Mouse (Mus musculus): Measurements from ENCODE around the gene Rassf5.
A peak's percentile ranks its signal among the peaks of the same experiment; 100 is the strongest.

Rassf5 gene

DNA sequence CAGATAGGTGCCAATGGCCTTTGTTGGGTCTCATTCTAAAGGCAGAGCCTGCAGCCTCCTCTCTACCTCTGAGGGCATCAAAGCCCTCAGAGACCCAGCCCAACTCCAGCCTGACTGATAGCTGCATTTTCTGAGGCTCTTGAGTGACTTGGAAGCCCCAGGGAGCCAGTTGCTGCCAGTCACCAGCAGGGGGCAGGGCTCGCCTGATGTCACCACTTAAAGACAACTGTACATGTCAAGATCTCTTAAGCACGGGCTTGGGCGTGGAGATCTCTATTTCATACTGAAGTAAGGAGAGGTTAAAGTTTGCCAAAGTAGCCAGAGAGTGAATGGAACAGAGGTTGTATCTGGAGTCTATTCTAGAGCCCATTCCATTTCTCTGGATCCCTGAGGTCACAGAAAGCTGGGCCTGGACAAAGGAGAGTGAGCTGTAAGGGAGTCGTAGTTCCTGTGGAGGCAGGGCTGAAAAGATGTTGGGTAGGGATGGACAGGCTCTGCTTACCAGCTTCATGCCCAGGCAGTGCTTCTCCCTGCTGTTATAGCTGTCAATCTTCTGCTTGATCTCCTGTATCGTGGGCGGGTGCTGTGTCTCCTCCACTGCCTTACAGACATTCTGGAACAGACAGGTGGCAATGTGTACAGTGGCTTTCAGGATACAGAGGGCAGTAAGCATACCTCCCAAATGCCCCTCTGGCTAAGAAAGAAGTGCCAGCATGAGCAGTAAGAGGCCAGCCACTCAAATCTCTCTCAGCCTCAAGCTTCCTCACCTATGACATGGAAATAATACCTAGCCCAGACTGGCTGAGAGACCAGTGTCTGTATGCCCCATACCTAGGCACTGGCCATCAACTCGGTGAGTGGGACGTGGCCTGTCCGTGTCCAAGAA, 63.2 kb downstream of the Rassf5 start:
- TF ChIP-seq GATA4 (IDR thresholded peaks at IDR 0.05; ENCODE audit: insufficient replicate concordance, low read length) = no peak

DNA sequence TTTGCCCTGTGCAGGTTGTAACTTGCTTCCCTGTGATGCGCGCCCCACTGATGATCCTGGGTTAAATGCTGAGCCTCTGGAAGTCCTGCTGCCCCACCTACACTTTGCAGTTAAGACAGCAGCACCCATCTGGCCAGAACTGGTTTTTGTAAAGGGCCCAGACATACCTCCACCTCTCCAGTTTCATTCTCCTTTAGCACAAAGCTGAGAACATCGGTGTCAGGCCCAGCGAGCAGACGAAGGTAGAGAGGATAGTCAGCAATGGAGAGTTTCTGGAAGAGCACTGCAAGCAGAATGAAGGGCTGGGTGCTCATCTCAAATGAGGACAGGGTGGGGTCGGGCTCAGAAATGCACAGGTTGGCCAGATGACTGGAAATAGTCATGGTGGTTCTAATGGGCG, 64.7 kb downstream of the Rassf5 start:
- TF ChIP-seq GATA4 (IDR thresholded peaks at IDR 0.05; ENCODE audit: insufficient replicate concordance, low read length) = no peak

DNA sequence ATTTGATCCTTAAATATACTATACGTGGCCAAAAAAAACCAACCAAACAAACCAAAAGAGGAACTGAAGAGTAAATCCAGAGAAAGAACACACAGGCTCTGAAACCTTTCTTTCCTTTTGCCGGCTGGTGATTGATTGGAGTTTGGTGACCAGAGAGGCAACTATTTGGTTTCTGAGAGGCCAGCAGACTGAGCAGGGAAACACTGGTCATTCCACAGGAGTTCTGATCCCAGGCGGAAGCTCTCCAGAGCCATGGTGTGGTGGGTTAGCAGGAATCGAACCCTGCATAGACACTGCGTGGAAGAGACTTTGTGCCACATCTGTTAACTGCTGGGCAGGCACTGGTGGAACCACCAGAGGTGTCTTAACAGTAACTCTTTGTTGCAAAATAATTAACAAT, 67.0 kb downstream of the Rassf5 start:
- TF ChIP-seq GATA4 (IDR thresholded peaks at IDR 0.05; ENCODE audit: insufficient replicate concordance, low read length) = no peak

DNA sequence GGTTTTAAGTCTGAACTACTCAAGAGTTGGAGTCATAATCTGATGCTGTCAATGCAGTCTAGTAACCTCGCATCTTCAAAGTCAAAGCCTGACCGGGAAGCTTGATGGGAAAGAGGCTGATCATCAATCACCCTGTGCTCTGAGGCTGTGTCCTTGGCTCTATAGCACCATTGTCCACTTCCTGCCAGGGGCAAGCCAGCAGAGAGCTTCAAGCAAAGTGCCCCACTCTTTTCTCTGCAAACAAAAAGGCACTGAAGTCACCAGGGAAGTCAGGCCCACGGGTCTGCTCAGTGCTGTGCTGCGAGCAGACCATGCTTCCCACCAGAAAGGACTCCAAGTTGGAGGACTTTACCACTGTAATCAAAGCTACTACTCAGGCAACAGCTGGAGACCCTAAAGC, 67.8 kb downstream of the Rassf5 start:
- TF ChIP-seq GATA4 (IDR thresholded peaks at IDR 0.05; ENCODE audit: insufficient replicate concordance, low read length) = no peak

DNA sequence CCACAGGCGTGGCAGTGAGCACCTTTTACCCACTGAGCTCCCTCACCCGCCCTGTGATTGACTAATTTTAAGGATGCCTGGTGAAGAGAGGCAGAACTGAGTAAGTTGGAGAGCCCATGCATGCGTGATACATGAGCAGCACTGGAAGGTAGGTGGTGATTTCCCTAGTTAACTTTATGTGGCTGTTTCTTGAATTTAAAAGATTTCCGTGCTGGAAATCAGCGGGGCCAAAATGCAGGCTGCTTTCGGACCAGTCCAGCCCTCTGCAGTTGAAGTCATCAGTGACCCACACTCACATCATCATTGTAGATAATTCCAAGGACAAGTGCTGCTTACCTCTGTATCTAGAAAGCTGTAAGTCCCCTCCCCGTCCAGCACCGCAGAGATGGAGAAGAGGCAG, 69.2 kb downstream of the Rassf5 start:
- TF ChIP-seq GATA4 (IDR thresholded peaks at IDR 0.05; ENCODE audit: insufficient replicate concordance, low read length) = no peak

DNA sequence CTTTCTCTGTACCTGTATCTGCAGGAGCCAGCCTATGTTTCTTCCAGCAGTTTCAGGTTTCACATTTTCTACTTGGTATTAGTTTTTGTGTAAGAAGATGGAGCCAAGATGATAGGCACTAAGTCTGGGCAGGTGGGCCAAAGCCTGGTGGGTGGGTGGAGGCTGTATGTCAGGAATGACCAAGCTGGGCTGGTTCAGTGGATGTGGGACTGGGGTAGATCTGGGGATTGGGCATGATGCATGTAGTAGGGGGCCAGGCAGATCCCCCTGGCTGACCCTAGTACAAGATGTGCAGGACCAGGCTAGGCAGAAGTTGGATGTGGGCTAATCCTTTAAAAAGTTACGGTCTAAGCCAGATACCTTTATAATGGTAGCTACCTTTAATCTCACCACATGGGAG, 69.9 kb downstream of the Rassf5 start:
- TF ChIP-seq GATA4 (IDR thresholded peaks at IDR 0.05; ENCODE audit: insufficient replicate concordance, low read length) = no peak

DNA sequence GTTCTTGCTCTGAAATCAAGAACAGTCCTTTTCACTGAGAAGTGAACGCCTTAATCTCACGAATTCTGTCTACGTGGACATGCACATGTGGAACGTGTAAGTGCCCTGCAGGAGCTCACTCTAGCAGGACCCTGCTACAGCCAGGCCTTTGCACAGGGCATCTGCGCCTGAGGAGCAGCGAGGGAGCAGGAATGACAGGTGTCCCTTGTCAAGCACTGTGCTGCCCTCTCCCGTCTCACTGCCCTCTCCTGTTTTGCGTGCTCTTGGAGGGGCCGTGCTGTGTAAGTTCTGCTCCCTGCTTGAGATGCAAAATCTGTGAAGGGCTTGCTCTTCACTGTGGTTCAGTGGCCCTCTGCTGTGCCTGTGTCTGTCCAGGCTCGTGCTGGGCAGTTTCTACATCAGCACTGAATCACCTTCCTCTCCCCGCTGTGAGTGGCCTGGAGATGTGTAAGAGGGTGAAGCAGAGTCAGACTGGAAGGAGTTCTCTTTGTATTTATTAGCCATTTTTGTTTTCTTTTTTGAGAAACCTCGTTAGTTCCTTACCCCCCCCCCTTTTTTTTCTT, 70.7 kb downstream of the Rassf5 start:
- TF ChIP-seq GATA4 (IDR thresholded peaks at IDR 0.05; ENCODE audit: insufficient replicate concordance, low read length) = no peak

DNA sequence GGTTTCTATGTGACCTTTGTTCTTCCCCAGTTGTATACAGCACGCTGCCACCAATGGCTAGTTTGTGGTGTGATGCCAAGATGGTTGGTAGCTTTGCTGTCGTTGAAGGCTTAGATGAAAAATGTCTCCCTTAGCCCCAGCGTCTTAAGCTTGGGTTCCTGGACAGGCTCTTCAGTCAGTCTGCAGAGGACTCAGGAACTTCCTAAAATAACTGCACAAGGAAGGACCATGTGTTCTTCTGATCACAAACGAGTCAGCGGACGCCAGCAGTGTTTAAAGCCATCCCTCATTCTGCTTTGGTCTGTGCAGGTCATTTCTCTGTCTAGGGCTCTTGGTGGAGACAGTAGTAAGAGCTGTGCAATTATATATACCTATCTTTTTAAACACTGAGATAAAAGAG, 71.2 kb downstream of the Rassf5 start:
- no peak for TF ChIP-seq GATA4 (IDR thresholded peaks at IDR 0.05; ENCODE audit: insufficient replicate concordance, low read length)

DNA sequence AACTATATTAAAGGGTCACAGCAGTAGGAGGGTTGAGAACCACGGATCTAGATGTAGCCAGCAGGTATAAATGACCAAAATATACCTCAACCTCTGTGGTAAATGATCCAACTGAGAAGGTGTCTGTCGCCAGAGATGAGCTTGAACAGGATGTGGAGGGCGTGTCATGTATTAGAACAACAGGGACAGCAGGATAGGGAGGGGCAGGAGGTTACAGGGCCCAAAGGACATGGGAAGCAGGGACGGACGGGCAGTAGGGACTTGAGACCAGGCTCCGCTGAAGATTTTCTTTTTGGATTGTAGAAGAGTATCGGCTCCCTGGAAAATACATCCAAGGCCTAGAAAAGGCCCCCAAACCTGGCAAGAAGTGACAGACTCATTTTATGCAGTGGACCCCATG, 72.1 kb downstream of the Rassf5 start:
- no peak for TF ChIP-seq GATA4 (IDR thresholded peaks at IDR 0.05; ENCODE audit: insufficient replicate concordance, low read length)

DNA sequence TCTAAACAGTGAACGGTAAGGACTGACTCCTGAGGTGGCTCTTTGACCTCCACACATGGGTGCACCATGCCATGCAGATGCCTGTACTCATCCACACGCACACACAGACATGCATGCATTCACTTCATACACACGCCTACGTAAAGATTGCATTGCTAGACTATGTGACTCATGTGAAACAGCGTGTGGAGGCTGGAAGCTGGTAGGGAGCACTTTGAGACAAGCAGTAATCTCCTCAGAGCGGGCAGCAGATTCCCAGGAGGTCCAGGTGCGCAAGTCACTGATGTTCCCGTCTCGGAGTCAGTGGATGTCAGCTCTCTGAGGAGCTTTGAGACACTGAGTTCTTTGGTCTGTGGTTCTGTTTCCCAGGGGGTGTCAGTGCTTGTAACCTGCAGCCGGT, 77.4 kb downstream of the Rassf5 start:
- TF ChIP-seq GATA4 (IDR thresholded peaks at IDR 0.05; ENCODE audit: insufficient replicate concordance, low read length) = no peak

DNA sequence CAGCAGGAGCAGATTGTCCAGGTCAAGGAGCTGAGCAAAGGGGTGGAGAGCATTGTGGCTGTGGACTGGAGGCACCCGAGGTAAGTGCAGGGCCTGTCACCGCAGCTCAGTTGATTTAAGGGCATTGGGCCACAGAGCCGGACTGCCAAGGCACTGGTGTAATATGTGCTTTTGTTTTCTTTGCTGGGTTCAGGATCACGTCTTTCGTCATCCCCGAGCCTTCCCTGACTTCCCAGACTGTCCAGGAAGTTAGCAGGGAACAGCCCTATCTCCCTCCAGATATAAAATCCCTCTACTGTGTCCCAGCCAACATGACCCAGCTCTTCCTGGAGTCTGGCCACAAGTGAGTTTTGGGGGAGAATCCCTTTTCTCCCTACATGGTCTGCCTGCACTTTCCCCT, 80.6 kb downstream of the Rassf5 start:
- TF ChIP-seq GATA4 (IDR thresholded peaks at IDR 0.05; ENCODE audit: insufficient replicate concordance, low read length) = peak; percentile 81; the same call in 1 of the 2 replicates

DNA sequence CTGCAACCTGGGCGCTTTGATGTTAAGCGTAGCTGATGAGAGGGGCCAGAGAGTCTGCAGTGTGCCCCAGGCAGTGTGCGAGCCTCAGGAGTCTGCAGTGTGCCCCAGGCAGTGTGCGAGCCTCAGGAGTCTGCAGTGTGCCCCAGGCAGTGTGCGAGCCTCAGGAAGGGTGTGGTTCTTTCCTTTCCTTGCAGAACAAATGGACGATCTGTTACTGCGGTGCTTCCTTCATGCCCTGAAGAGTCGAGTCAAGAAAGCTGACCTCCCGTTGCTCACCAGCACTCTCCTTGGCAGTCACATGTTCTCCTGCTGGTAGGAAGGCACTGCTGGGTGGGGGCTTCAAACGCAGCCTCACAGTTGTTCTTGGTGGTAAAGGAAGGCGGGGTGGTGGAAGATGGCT, 84.0 kb downstream of the Rassf5 start:
- TF ChIP-seq GATA4 (IDR thresholded peaks at IDR 0.05; ENCODE audit: insufficient replicate concordance, low read length) = no peak

DNA sequence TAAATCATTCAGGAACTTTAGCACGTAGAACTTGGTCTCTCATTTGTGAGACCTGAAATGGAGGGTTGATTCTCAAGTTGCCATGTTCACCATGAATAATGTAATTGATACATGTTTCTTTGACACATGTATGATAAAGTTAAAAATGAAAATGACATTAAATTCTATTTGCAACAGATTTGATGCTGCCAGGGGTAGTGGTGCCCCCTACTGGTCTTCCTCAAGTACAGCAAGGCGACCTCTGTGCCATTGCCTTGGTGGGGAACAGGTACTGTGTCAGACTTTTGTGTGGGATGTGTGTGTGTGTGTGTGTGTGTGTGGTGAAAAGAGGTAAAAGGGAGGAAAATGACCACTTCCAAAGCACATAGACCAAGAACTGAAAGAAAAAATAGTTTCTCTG, 89.6 kb downstream of the Rassf5 start:
- TF ChIP-seq GATA4 (IDR thresholded peaks at IDR 0.05; ENCODE audit: insufficient replicate concordance, low read length) = no peak

DNA sequence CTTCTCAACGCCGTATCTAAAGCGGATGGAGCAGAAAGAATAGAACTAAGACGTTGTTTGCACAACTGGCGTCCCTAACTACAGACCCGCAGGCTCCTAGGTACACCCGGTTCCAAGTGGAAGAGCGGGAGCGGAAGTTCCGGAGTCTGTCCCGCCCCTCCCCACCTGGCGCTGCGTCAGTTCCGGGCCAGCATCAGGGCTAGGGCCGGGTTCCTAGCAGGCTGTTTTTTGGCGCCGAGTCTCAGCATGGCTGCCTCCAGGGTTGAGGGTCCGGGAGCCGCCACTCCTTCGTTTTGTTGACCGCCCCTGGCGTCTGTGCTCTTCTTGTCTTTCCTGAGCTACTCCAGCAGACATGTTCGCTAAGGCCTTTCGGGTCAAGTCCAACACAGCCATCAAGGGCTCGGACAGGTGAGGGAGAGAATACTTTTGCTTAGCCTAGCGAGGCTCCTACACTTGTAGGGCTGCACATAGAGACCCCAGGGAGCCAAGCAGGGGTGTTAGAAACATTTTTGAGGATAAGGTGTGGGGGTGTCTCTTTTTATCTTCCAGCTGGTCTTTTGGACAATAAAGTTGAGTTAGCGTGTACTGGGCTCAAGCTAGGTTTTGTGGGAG, 91.9 kb downstream of the Rassf5 start, which contains the start of gene Eif2d:
Gene Eif2d (plus strand): TSS at position 164 of the 612 bp plus-strand sequence.
- TF ChIP-seq GATA4 (IDR thresholded peaks at IDR 0.05; ENCODE audit: insufficient replicate concordance, low read length) = peak; percentile 12; the same call in 1 of the 2 replicates

DNA sequence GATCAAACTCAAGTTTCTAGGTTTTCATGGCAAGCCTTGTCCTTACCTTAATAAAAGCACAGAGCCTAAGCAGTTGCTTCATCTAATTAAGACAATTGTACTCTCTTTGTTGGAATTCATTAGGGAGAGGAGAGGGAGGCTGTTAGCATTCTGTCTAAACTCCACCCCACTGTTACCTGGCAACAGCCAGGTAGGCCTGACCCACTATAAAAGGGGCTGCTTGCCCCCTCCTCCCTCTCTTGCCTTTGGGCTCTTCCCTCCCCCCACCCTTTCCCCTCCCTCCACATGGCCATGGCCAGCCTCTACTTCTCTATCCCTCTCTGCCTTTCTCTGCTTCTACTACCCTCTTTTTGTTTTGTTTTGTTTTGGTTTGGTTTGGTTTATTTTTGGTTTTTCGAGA, 95.6 kb downstream of the Rassf5 start:
- no peak for TF ChIP-seq GATA4 (IDR thresholded peaks at IDR 0.05; ENCODE audit: insufficient replicate concordance, low read length)

DNA sequence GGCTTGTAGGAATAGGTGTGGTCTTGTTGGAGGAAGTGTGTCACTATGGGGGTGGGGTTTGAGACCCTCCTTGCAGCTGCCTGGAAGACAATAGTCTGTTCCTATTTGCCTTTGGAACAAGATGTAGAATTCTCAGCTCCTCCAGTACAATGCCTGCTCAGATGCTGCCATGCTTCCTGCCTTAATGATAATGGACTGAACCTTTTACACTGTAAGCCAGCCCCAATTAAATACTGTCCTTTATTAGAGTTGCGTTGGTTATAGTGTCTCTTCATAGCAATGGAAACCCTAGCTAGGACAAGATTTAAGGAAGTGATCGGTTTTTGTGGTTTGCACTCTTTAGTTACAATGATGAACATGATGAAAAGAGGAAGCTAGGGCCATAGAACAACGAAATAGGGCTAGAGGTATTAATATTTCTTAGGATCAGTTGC, 98.9 kb downstream of the Rassf5 start:
- no peak for TF ChIP-seq GATA4 (IDR thresholded peaks at IDR 0.05; ENCODE audit: insufficient replicate concordance, low read length)
